28 mouse cellular contexts compared by ENCODE assay signal in the genomic region with DNA sequence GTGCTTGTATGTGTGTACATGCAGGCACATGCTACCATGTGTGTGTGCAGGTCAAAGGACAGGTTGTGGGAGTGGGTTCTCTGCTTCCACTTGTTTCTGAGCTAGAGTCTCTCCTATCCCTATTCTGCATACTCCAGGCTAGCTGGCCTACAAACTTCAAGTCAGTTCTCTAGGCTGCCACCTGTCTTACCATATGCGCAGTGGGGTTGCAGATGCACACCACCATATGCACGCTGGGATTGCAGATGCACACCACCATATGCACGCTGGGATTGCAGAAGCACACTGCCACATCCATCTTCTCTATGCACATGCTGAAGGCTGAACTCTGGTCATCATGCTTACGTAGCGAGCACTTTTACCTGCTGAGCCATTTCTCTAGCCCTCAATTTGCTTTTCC. TPM values are rescaled to one million over a fixed set of nuclear protein-coding genes. Genes with fewer than 3 reads are reported as not detected.
"Had no signal": no experiment of that assay in that cellular context is flagged by ENCODE, and none has a peak within 500 bp of the region (broad histone marks: within the 10 kb centered on the region; RNA-seq: fewer than 3 reads in every experiment).

No protein-coding gene starts in this region.

- H3K4me1 ChIP-seq: limb, embryonic 12.5 days; limb, embryonic 15.5 days; neural tube, embryonic 13.5 days; stomach, embryonic 15.5 days had no signal

- H3K9me3 ChIP-seq: limb, embryonic 12.5 days; limb, embryonic 15.5 days; midbrain, embryonic 12.5 days; neural tube, embryonic 13.5 days; stomach, embryonic 15.5 days had no signal

- ATAC-seq: intestine, embryonic 16.5 days; liver, postnatal 0 days; lung, postnatal 0 days; midbrain, embryonic 16.5 days had no signal

- H3K36me3 ChIP-seq: limb, embryonic 12.5 days; limb, embryonic 15.5 days; midbrain, embryonic 12.5 days; neural tube, embryonic 13.5 days; stomach, embryonic 15.5 days had no signal

- H3K4me3 ChIP-seq: limb, embryonic 12.5 days; limb, embryonic 15.5 days; midbrain, embryonic 12.5 days; myocyte; neural tube, embryonic 13.5 days; stomach, embryonic 15.5 days had no signal

- H3K27me3 ChIP-seq: limb, embryonic 15.5 days; stomach, embryonic 15.5 days had no signal

- H3K4me2 ChIP-seq: limb, embryonic 12.5 days; limb, embryonic 15.5 days; liver, embryonic 11.5 days; lung, embryonic 14.5 days; midbrain, embryonic 12.5 days; neural tube, embryonic 13.5 days; stomach, embryonic 15.5 days had no signal

- H3K9ac ChIP-seq: limb, embryonic 12.5 days; limb, embryonic 15.5 days; liver, embryonic 14.5 days; liver, postnatal 0 days; lung, embryonic 14.5 days; midbrain, embryonic 12.5 days; neural tube, embryonic 13.5 days; stomach, embryonic 15.5 days had no signal

- H3K27ac ChIP-seq: kidney, postnatal 0 days; limb, embryonic 12.5 days; limb, embryonic 15.5 days; liver, embryonic 14.5 days; macrophage; midbrain, embryonic 12.5 days; neural tube, embryonic 13.5 days; stomach, embryonic 15.5 days had no signal

- DNase-seq: kidney, adult 18-20 months; kidney, adult 9 months; kidney, postnatal 25 days; left cerebral cortex, postnatal 4 days; liver, postnatal 0 days; lung, embryonic 14.5 days; retina, postnatal 1 day; right cerebral cortex, postnatal 25 days; spleen, adult 18-20 months; thymus, postnatal 25 days had no signal

RNA-seq across cellular contexts. Expression of a gene that starts 54.1 kb away (rescaled TPM):
- total RNA-seq: megakaryocyte-erythroid progenitor cell, adult 5-6 weeks; monocyte, adult 5-6 weeks; neutrophil, adult 5-6 weeks had no signal
- polyA plus RNA-seq: intestine, embryonic 16.5 days; kidney, postnatal 0 days; large intestine, adult 2 months; limb, embryonic 12.5 days; limb, embryonic 15.5 days; liver, embryonic 11.5 days; liver, embryonic 14.5 days; liver, postnatal 0 days; lung, postnatal 0 days; macrophage; myocyte; stomach, embryonic 15.5 days; thymus, postnatal 0 days had no signal
